Mouse (Mus musculus) intestine, postnatal 0 days (tissue): ENCODE data around the gene Spag7. TPM values are rescaled to one million over a fixed set of nuclear protein-coding genes. Genes with fewer than 3 reads are reported as not detected.

ENCODE experiments used
- ATAC-seq: fragments of 200-750 bp; cut with Nextera tagmentation; 2 replicates; pipeline ENCODE4 v1.8.0; 2017; ENCODE audit warnings: mild to moderate bottlenecking, moderate TSS enrichment, moderate library complexity
- H3K27ac ChIP-seq: fragments of 300-500 bp; sonication (generic); 2 replicates; pipeline ENCODE4 v1.5.1; 2014; ENCODE audit warnings: mild to moderate bottlenecking, low read depth, low read length, moderate library complexity
- H3K27me3 ChIP-seq: fragments of 300-500 bp; sonication (generic); replicated peaks from 2 replicates; pipeline ENCODE4 v1.6.1; 2014; ENCODE audit warnings: low read length, mixed read lengths; ENCODE audit not compliant: control insufficient read depth, insufficient read depth
- H3K36me3 ChIP-seq: fragments of 300-500 bp; sonication (generic); 2 replicates; pipeline ENCODE4 v1.6.1; 2014; ENCODE audit warnings: mild to moderate bottlenecking, moderate library complexity; ENCODE audit not compliant: control insufficient read depth, insufficient read depth
- H3K4me1 ChIP-seq: fragments of 300-500 bp; sonication (generic); replicated peaks from 2 replicates; pipeline ENCODE4 v1.6.1; 2014; ENCODE audit warnings: antibody characterized with exemption, low read length, mixed read lengths; ENCODE audit not compliant: control insufficient read depth, insufficient read depth
- H3K4me2 ChIP-seq: fragments of 300-500 bp; sonication (generic); replicated peaks from 2 replicates; pipeline ENCODE4 v1.6.1; 2014; ENCODE audit warnings: low read depth, mild to moderate bottlenecking, moderate library complexity
- H3K4me3 ChIP-seq: fragments of 300-500 bp; sonication (generic); 2 replicates; pipeline ENCODE4 v1.5.1; 2014; ENCODE audit warnings: low read depth, low read length
- H3K9ac ChIP-seq: fragments of 300-500 bp; sonication (generic); 2 replicates; pipeline ENCODE4 v1.6.1; 2014; ENCODE audit warnings: mild to moderate bottlenecking, low read depth, low read length
- H3K9me3 ChIP-seq: fragments of 300-500 bp; sonication (generic); 2 replicates; pipeline ENCODE4 v1.6.1; 2016; ENCODE audit warnings: mixed run types; ENCODE audit not compliant: control insufficient read depth
- CTCF ChIP-seq: sonication (generic); IDR thresholded peaks from 2 replicates; pipeline ENCODE4 v1.5.1; 2016; ENCODE audit warnings: low read depth, mild to moderate bottlenecking, control low read depth, antibody characterized with exemption, moderate library complexity
- WGBS: fragments of 180-500 bp; shearing (Covaris S2); extraction: QIAGEN DNeasy Blood & Tissue Kit; methylation state at CpG from one replicate; pipeline ENCODE4 v1.1.7; 2014; 5-methylcytosine and 5-hydroxymethylcytosine counted together
- polyA plus RNA-seq: library from polyadenylated mRNA; unstranded; fragments of >200 nt; fragmentation: Nextera tagmentation; extraction: Ambion mirVana; gene quantifications from 2 replicates; pipeline ENCODE4 v1.2.1, GENCODE M21; 2015

Gene Spag7
- polyA plus RNA-seq, 1 experiment from 2014 or later = 61.3 TPM

- 0 out of 2 replicates have a peak overlapping the region, but pooled peaks have one; percentile 13 for H3K9ac ChIP-seq
- H3K4me3 ChIP-seq = no peak overlapping the region
- no peaks in the 10 kb centered on the region for H3K9me3 ChIP-seq
- no peak overlapping the region for H3K4me2 ChIP-seq
- no peak for ATAC-seq
- H3K27ac ChIP-seq = peak overlapping the region; percentile 22; the same call in 1 of the 2 replicates
- TF ChIP-seq CTCF = no peak
- H3K36me3 ChIP-seq = no peaks in the 10 kb centered on the region
- WGBS = 49% methylated on average over 7 of the region's 7 CpGs
- H3K4me1 ChIP-seq = 0 out of 2 replicates have a peak, but pooled peaks cover 2% of the 10 kb centered on the region
- no peaks in the 10 kb centered on the region for H3K27me3 ChIP-seq
Observed at GRCm38 (mm10) chr11:70630129-70630528, 39.1 kb downstream of the Spag7 start.

GRCm38 (mm10) chr11:70629557-70629956 is 39.7 kb downstream of the Spag7 start:
- H3K4me3 ChIP-seq = no peak overlapping the region
- no peaks in the 10 kb centered on the region for H3K27me3 ChIP-seq
- H3K36me3 ChIP-seq = no peaks in the 10 kb centered on the region
- TF ChIP-seq CTCF = peak; percentile 63
- WGBS = 43% methylated on average over 5 of the region's 5 CpGs
- no peaks in the 10 kb centered on the region for H3K9me3 ChIP-seq
- no peak for ATAC-seq
- H3K9ac ChIP-seq = no peak overlapping the region
- no peak overlapping the region for H3K4me2 ChIP-seq
- H3K27ac ChIP-seq = no peak overlapping the region
- H3K4me1 ChIP-seq = 0 out of 2 replicates have a peak, but pooled peaks cover 2% of the 10 kb centered on the region

GRCm38 (mm10) chr11:70628431-70628830 is 40.8 kb downstream of the Spag7 start:
- no peak for ATAC-seq
- Histone ChIP-seq H3K36me3 (no peaks in the 10 kb centered on the region), H3K4me3 (no peak overlapping the region), H3K9ac (no peak overlapping the region), H3K9me3 (no peaks in the 10 kb centered on the region), H3K4me2 (no peak overlapping the region), H3K27me3 (no peaks in the 10 kb centered on the region), H3K4me1 (0 out of 2 replicates have a peak, but pooled peaks cover 2% of the 10 kb centered on the region), H3K27ac (no peak overlapping the region)
- 60% methylated on average over 2 of the region's 2 CpGs for WGBS
- TF ChIP-seq CTCF = no peak

DNA sequence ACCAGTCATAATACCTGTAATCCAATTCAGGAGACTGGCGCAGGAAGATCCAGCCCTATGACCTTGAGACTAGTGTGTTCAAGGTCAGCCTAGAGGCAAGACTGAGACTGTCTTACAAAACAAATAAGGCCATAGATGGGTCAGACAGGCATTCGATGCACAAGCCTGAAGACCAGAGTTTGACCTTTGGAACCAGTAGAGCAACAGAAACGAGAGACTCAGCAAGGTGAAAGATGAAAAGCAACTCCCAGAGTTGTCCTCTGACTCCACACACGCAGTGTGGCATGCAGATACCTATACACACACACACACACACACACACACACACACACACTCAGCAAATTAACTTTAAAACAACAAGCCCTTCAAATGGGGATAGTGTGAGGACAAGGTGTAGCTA is 42.3 kb downstream of the Spag7 start:
- Histone ChIP-seq H3K4me2 (no peak overlapping the region), H3K4me3 (no peak overlapping the region), H3K9me3 (no peaks in the 10 kb centered on the region), H3K36me3 (no peaks in the 10 kb centered on the region), H3K4me1 (0 out of 2 replicates have a peak, but pooled peaks cover 4% of the 10 kb centered on the region), H3K27ac (peak overlapping the region; percentile 50; the same call in 1 of the 2 replicates), H3K9ac (no peak overlapping the region), H3K27me3 (no peaks in the 10 kb centered on the region)
- ATAC-seq = peak; percentile 42; the same call in 1 of the 2 replicates
- TF ChIP-seq CTCF = no peak
- WGBS = 42% methylated on average over 4 of the region's 4 CpGs

- ATAC-seq = no peak
- WGBS = 47% methylated on average over 4 of the region's 4 CpGs
- peak; percentile 77 for TF ChIP-seq CTCF
- Histone ChIP-seq H3K4me1 (0 out of 2 replicates have a peak, but pooled peaks cover 9% of the 10 kb centered on the region), H3K4me2 (no peak overlapping the region), H3K27me3 (no peaks in the 10 kb centered on the region), H3K27ac (no peak overlapping the region), H3K9me3 (no peaks in the 10 kb centered on the region), H3K9ac (no peak overlapping the region), H3K4me3 (no peak overlapping the region), H3K36me3 (no peaks in the 10 kb centered on the region)
Observed at GRCm38 (mm10) chr11:70625473-70625872, 43.7 kb downstream of the Spag7 start.

DNA sequence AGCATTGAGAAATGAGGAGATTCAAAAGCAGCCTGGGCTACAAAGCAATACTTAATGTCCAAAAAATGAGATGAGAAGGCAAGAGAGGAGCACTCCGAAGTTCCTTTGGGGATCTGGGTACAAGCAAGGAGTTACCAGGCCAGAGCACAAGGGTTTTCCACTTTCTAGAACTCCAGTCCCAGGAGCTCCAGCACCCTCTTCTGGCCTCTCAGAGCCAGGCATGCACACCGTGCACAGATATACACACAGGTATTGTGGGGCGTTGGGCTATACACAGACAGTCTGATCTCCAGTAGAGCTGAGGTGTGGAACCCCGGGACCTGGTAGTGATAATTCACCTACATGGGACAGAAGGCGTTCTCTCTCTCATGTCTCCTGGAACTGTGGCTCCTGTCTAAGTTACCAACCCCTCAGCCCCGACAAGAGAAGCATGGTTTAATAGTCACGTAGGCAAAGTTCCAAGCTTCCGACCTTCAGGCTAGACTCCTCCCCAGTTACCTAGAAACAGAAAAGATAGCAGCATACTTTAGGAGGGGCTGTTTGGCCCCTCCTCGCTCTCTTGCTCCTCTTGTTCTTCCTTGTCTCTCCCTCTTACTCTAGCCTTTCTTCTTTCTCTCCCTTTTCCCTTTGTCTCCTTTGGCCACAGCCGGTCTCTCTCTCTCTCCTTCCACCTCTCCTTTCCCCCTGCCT is 46.0 kb downstream of the Spag7 start:
- Histone ChIP-seq H3K27me3 (no peaks in the 10 kb centered on the region), H3K4me2 (no peak overlapping the region), H3K4me3 (no peak overlapping the region), H3K27ac (no peak overlapping the region), H3K9me3 (no peaks in the 10 kb centered on the region), H3K36me3 (no peaks in the 10 kb centered on the region), H3K4me1 (0 out of 2 replicates have a peak, but pooled peaks cover 9% of the 10 kb centered on the region), H3K9ac (no peak overlapping the region)
- TF ChIP-seq CTCF = peak; percentile 62
- WGBS = 60% methylated on average over 10 of the region's 10 CpGs
- no peak for ATAC-seq
